Mouse (Mus musculus) lung, postnatal 0 days (tissue): ENCODE results near the gene Klc1.

ENCODE experiments used
- CTCF ChIP-seq: IDR thresholded peaks from 2 replicates; pipeline ENCODE4 v1.5.1; 2016; ENCODE audit warnings: antibody characterized with exemption, mild to moderate bottlenecking
- EP300 ChIP-seq: IDR thresholded peaks from 2 replicates; pipeline ENCODE4 v1.6.1; 2016; ENCODE audit warnings: antibody characterized with exemption, mild to moderate bottlenecking, control low read depth

DNA sequence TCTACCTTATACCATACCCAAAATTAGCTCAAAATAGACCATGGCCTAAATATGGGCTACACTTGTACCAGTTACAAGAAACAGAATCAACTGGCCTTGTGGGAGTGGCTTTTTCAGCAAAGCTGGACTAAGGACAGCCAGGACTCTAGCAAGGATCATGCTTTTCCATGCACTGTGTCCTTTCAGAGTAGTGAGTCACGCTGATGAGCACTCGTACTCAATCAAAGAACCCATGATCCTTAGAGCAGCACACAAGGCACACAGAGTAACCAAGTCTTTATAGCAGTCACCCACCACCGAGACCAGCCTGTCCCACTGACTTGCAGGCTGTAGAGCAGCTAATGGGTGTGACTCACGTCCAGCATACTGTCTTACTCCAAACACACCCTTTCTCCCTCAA, 94.9 kb downstream of the Klc1 start:
- TF ChIP-seq CTCF (no peak), EP300 (no peak)
